ENCODE assay signal across 22 mouse cellular contexts in the genomic region with DNA sequence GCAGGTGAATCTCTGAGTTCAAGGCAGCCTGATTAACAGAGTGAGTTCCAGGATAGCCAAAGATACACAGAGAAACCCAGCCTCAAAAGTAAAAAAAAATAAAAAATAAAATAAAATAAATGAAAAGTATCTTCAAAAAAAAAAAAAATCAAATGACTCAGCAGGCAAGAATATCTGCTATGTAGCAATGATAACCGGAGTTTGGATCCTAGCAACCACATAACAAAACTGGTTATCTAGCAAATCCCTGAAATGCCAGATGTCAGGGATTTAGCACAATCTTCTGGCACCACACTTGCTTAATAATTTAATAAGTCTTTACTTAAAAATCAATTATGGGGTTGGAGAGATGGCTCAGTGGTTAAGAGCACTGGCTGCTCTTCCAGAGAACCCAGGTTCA. TPM values are rescaled to one million over a fixed set of nuclear protein-coding genes. Genes with fewer than 3 reads are reported as not detected.
"Had no signal": no experiment of that assay in that cellular context is flagged by ENCODE, and none has a peak within 500 bp of the region (broad histone marks: within the 10 kb centered on the region; RNA-seq: fewer than 3 reads in every experiment).

No protein-coding gene starts in this region.

- H3K4me1 ChIP-seq: liver, embryonic 15.5 days; lung, embryonic 15.5 days; megakaryocyte, embryonic 14.5 days; midbrain, embryonic 12.5 days; neural tube, embryonic 12.5 days had no signal

- DNase-seq: liver, embryonic 13.5 days; liver, postnatal 0 days; lung, adult 2 months; lung, postnatal 14 days; lung, postnatal 36 days; midbrain, embryonic 14.5 days; right cerebral cortex, adult 18-20 months; right cerebral cortex, postnatal 25 days; right cerebral cortex, postnatal 4 days; spleen, adult 18-20 months; thymus, adult 18-20 months; thymus, postnatal 14 days; thymus, postnatal 4 days had no signal

- H3K9ac ChIP-seq: liver, embryonic 13.5 days; liver, embryonic 15.5 days; liver, postnatal 0 days; lung, embryonic 15.5 days; midbrain, embryonic 12.5 days; neural tube, embryonic 12.5 days had no signal

- H3K9me3 ChIP-seq: liver, embryonic 13.5 days; liver, embryonic 15.5 days; lung, embryonic 15.5 days; megakaryocyte, embryonic 14.5 days; midbrain, embryonic 12.5 days; neural tube, embryonic 12.5 days had no signal

- H3K4me3 ChIP-seq: liver, embryonic 13.5 days; liver, embryonic 15.5 days; lung, embryonic 15.5 days; megakaryocyte, embryonic 14.5 days; midbrain, embryonic 12.5 days; neural tube, embryonic 12.5 days had no signal

- H3K4me2 ChIP-seq: liver, embryonic 13.5 days; liver, embryonic 15.5 days; lung, embryonic 15.5 days; midbrain, embryonic 12.5 days; neural tube, embryonic 12.5 days had no signal

- H3K27ac ChIP-seq: liver, embryonic 13.5 days; liver, embryonic 15.5 days; lung, embryonic 15.5 days; macrophage; midbrain, embryonic 12.5 days; neural tube, embryonic 12.5 days had no signal

- H3K36me3 ChIP-seq: liver, embryonic 13.5 days; liver, embryonic 15.5 days; lung, embryonic 15.5 days; midbrain, embryonic 12.5 days; neural tube, embryonic 12.5 days had no signal

- H3K27me3 ChIP-seq: liver, embryonic 13.5 days; liver, embryonic 15.5 days; lung, embryonic 15.5 days; megakaryocyte, embryonic 14.5 days; midbrain, embryonic 12.5 days; neural tube, embryonic 12.5 days had no signal

- ATAC-seq: liver, postnatal 0 days; lung, postnatal 0 days had no signal

RNA-seq across cellular contexts. Expression of gene Olfml2a, which starts 27.5 kb away (rescaled TPM):
- total RNA-seq: monocyte, adult 5-6 weeks; neutrophil, adult 5-6 weeks had no signal
- polyA plus RNA-seq: macrophage had no signal
